Mouse (Mus musculus) neural tube, embryonic 13.5 days (tissue): ENCODE results near the gene Trp53bp1. TPM values are rescaled to one million over a fixed set of nuclear protein-coding genes. Genes with fewer than 3 reads are reported as not detected.

Experiments used
- ATAC-seq: fragments of 200-750 bp; cut with Nextera tagmentation; 2 replicates; pipeline ENCODE4 v1.8.0; 2017; ENCODE audit warnings: low read depth, mild to moderate bottlenecking, moderate TSS enrichment, moderate library complexity
- H3K27ac ChIP-seq: fragments of 300-500 bp; sonication (generic); replicated peaks from 2 replicates; pipeline ENCODE4 v1.5.1; 2015; ENCODE audit warnings: moderate library complexity, mild to moderate bottlenecking, inconsistent platforms
- H3K27me3 ChIP-seq: fragments of 300-500 bp; sonication (generic); 2 replicates; pipeline ENCODE4 v1.6.1; 2015; ENCODE audit warnings: mild to moderate bottlenecking, inconsistent platforms
- H3K36me3 ChIP-seq: fragments of 300-500 bp; sonication (generic); 2 replicates; pipeline ENCODE4 v1.6.1; 2015; ENCODE audit warnings: mild to moderate bottlenecking, inconsistent platforms
- H3K4me1 ChIP-seq: fragments of 300-500 bp; sonication (generic); replicated peaks from 2 replicates; pipeline ENCODE4 v1.6.1; 2015; ENCODE audit warnings: inconsistent platforms
- H3K4me2 ChIP-seq: fragments of 300-500 bp; sonication (generic); 2 replicates; pipeline ENCODE4 v1.6.1; 2015; ENCODE audit warnings: inconsistent platforms, mild to moderate bottlenecking, moderate library complexity
- H3K4me3 ChIP-seq: fragments of 300-500 bp; sonication (generic); 2 replicates; pipeline ENCODE4 v1.5.1; 2015; ENCODE audit warnings: mild to moderate bottlenecking, inconsistent platforms
- H3K9ac ChIP-seq: fragments of 300-500 bp; sonication (generic); 2 replicates; pipeline ENCODE4 v1.6.1; 2015; ENCODE audit warnings: moderate library complexity, mild to moderate bottlenecking, inconsistent platforms
- H3K9me3 ChIP-seq: fragments of 300-500 bp; sonication (generic); 2 replicates; pipeline ENCODE4 v1.6.1; 2016; ENCODE audit warnings: inconsistent platforms
- WGBS: fragments of 180-500 bp; shearing (Covaris S2); methylation state at CpG from one replicate; pipeline ENCODE4 v1.1.7; 2015; 5-methylcytosine and 5-hydroxymethylcytosine counted together
- polyA plus RNA-seq: library from polyadenylated mRNA; unstranded; fragments of >200 nt; fragmentation: Nextera tagmentation; extraction: Ambion mirVana; gene quantifications from 2 replicates; pipeline ENCODE4 v1.2.1, GENCODE M21; 2015

Trp53bp1 gene
- polyA plus RNA-seq, 1 experiment from 2014 or later = 151 TPM

- Histone ChIP-seq H3K4me3 (peak within 1 kb of the TSS; percentile 89), H3K9ac (peak within 1 kb of the TSS; percentile 91), H3K27me3 (no peaks in the 10 kb centered on the region), H3K27ac (peak within 1 kb of the TSS; percentile 89), H3K4me1 (peaks cover 43% of the 10 kb centered on the region), H3K36me3 (peaks cover 38% of the 10 kb centered on the region), H3K4me2 (peak within 1 kb of the TSS; percentile 92), H3K9me3 (no peaks in the 10 kb centered on the region)
- ATAC-seq = peak; percentile 98
- WGBS = under 1% methylated on average over 66 of the region's 66 CpGs
These were observed 100.0 kb downstream of the Trp53bp1 start, which contains the start of gene Zscan29 for GRCm38 (mm10) chr2:121170980-121171742. Gene Zscan29 (minus strand): TSS chr2:121171125.

- Histone ChIP-seq H3K4me1 (peaks cover 43% of the 10 kb centered on the region), H3K4me3 (peak within 1 kb of the TSS; percentile 89), H3K9me3 (no peaks in the 10 kb centered on the region), H3K4me2 (peak within 1 kb of the TSS; percentile 92), H3K36me3 (peaks cover 37% of the 10 kb centered on the region), H3K9ac (peak within 1 kb of the TSS; percentile 91), H3K27ac (peak within 1 kb of the TSS; percentile 89), H3K27me3 (no peaks in the 10 kb centered on the region)
- ATAC-seq = peak; percentile 62
- WGBS = under 1% methylated on average over 38 of the region's 38 CpGs
These were observed 100.7 kb downstream of the Trp53bp1 start, which contains the start of gene Tubgcp4 for GRCm38 (mm10) chr2:121170481-121170971. Gene Tubgcp4 (plus strand): TSS chr2:121170654.

GRCm38 (mm10) chr2:121169902-121170301 is 101.3 kb downstream of the Trp53bp1 start:
- Histone ChIP-seq H3K4me2 (peak overlapping the region; percentile 92), H3K9me3 (no peaks in the 10 kb centered on the region), H3K27me3 (no peaks in the 10 kb centered on the region), H3K4me3 (peak overlapping the region; percentile 89), H3K27ac (no peak overlapping the region), H3K4me1 (peaks cover 43% of the 10 kb centered on the region), H3K9ac (peak overlapping the region; percentile 91), H3K36me3 (peaks cover 34% of the 10 kb centered on the region)
- whole genome bisulfite sequencing = 6% methylated on average over 9 of the region's 9 CpGs
- no peak for ATAC-seq

- Histone ChIP-seq H3K36me3 (peaks cover 33% of the 10 kb centered on the region), H3K27ac (no peak overlapping the region), H3K4me3 (peak overlapping the region; percentile 89), H3K4me2 (peak overlapping the region; percentile 92), H3K27me3 (no peaks in the 10 kb centered on the region), H3K4me1 (peaks cover 43% of the 10 kb centered on the region), H3K9ac (peak overlapping the region; percentile 91), H3K9me3 (no peaks in the 10 kb centered on the region)
- WGBS = 42% methylated on average over 4 of the region's 4 CpGs
- no peak for ATAC-seq
These were observed 102.0 kb downstream of the Trp53bp1 start for GRCm38 (mm10) chr2:121169173-121169572.

- 89% methylated on average over 3 of the region's 3 CpGs for WGBS
- no peak for ATAC-seq
- Histone ChIP-seq H3K4me2 (no peak overlapping the region), H3K36me3 (peaks cover 65% of the 10 kb centered on the region), H3K27me3 (no peaks in the 10 kb centered on the region), H3K9ac (no peak overlapping the region), H3K9me3 (no peaks in the 10 kb centered on the region), H3K4me3 (no peak overlapping the region), H3K27ac (no peak overlapping the region), H3K4me1 (no peaks in the 10 kb centered on the region)
These were observed 118.1 kb downstream of the Trp53bp1 start for GRCm38 (mm10) chr2:121153100-121153499.

GRCm38 (mm10) chr2:121149679-121150078 is 121.5 kb downstream of the Trp53bp1 start:
- H3K4me1 ChIP-seq = no peaks in the 10 kb centered on the region
- ATAC-seq = no peak
- peaks cover 72% of the 10 kb centered on the region for H3K36me3 ChIP-seq
- no peak overlapping the region for H3K4me3 ChIP-seq
- H3K4me2 ChIP-seq = no peak overlapping the region
- no peaks in the 10 kb centered on the region for H3K9me3 ChIP-seq
- H3K27ac ChIP-seq = no peak overlapping the region
- H3K27me3 ChIP-seq = no peaks in the 10 kb centered on the region
- 90% methylated on average over 5 of the region's 5 CpGs for WGBS
- no peak overlapping the region for H3K9ac ChIP-seq

Other genes with a start within 250 kb of the Trp53bp1 start
- 0.99 and 1.0 TPM in 2 replicates for gene Epb42, start 234.3 kb downstream of the Trp53bp1 start, polyA plus RNA-seq
- 0.33 and 0.68 TPM in 2 replicates for gene Tgm5, start 185.6 kb downstream of the Trp53bp1 start, polyA plus RNA-seq
- gene Tgm7, start 161.6 kb downstream of the Trp53bp1 start, polyA plus RNA-seq = 0.08 TPM in 1 of 2 replicates, not detected in the other
- gene Adal, start 131.0 kb downstream of the Trp53bp1 start, polyA plus RNA-seq = 33.3 and 35.8 TPM in 2 replicates
- 18.3 and 21.2 TPM in 2 replicates for gene Lcmt2, start 130.8 kb downstream of the Trp53bp1 start, polyA plus RNA-seq
- 49.6 and 57.0 TPM in 2 replicates for gene Tubgcp4, start 100.8 kb downstream of the Trp53bp1 start, polyA plus RNA-seq
- gene Zscan29, start 100.3 kb downstream of the Trp53bp1 start, polyA plus RNA-seq = 8.4 and 8.8 TPM in 2 replicates
- gene Map1a, start 18.2 kb upstream of the Trp53bp1 start, polyA plus RNA-seq = 17.6 and 21.8 TPM in 2 replicates
- 16.3 and 17.4 TPM in 2 replicates for gene Ppip5k1, start 84.0 kb upstream of the Trp53bp1 start, polyA plus RNA-seq
- gene Ckmt1, start 86.3 kb upstream of the Trp53bp1 start, polyA plus RNA-seq = 54.0 and 60.8 TPM in 2 replicates
- not detected in 2 replicates for gene Strc, start 115.8 kb upstream of the Trp53bp1 start, polyA plus RNA-seq
- 453 and 473 TPM in 2 replicates for gene Pdia3, start 142.4 kb upstream of the Trp53bp1 start, polyA plus RNA-seq
- 3.5 and 4.8 TPM in 2 replicates for gene Catsper2, start 142.4 kb upstream of the Trp53bp1 start, polyA plus RNA-seq
- gene Ell3, start 172.9 kb upstream of the Trp53bp1 start, polyA plus RNA-seq = 2.6 TPM in 2 replicates
- 393 and 478 TPM in 2 replicates for gene Serf2, start 177.8 kb upstream of the Trp53bp1 start, polyA plus RNA-seq
- gene Hypk, start 181.9 kb upstream of the Trp53bp1 start, polyA plus RNA-seq = 113 and 132 TPM in 2 replicates
- gene Serinc4, start 185.4 kb upstream of the Trp53bp1 start, polyA plus RNA-seq = 1.1 and 1.4 TPM in 2 replicates
- gene Mfap1b, start 202.7 kb upstream of the Trp53bp1 start, polyA plus RNA-seq = 74.3 and 76.4 TPM in 2 replicates
- 30.1 and 39.3 TPM in 2 replicates for gene Mfap1a, start 235.3 kb upstream of the Trp53bp1 start, polyA plus RNA-seq
- gene Wdr76, start 235.3 kb upstream of the Trp53bp1 start, polyA plus RNA-seq = 4.2 and 4.5 TPM in 2 replicates